Mouse (Mus musculus): Measurements from ENCODE around the gene Mrpl21.

The Mrpl21 gene

GRCm38 (mm10) chr19:3336485-3337255 lies 54.0 kb downstream of the Mrpl21 start:
- DNase-seq (ENCODE audit: low spot score in 2 of 2), result no peak

GRCm38 (mm10) chr19:3339187-3339586 lies 56.5 kb downstream of the Mrpl21 start:
- no peak for DNase-seq (ENCODE audit: low spot score in 2 of 2)

GRCm38 (mm10) chr19:3341021-3341420 lies 58.3 kb downstream of the Mrpl21 start:
- no peak for DNase-seq (ENCODE audit: low spot score in 2 of 2)
